Comparison of ENCODE assay signal across 26 mouse cellular contexts in genomic region chr13:44172701-44173100, GRCm38 (mm10).
"Had no signal": no experiment of that assay in that cellular context is flagged by ENCODE, and none has a peak within 500 bp of the region (broad histone marks: within the 10 kb centered on the region; RNA-seq: fewer than 3 reads in every experiment).

No protein-coding gene starts in this region.

- H3K9ac ChIP-seq: heart, embryonic 13.5 days; heart, embryonic 15.5 days; hindbrain, embryonic 13.5 days; hindbrain, embryonic 15.5 days; kidney, embryonic 15.5 days; limb, embryonic 12.5 days had no signal

- DNase-seq: gastrocnemius, adult 2 months; gastrocnemius, postnatal 10 days; gastrocnemius, postnatal 36 days; heart, adult 18-20 months; heart, postnatal 14 days; heart, postnatal 36 days; kidney, adult 11 months; kidney, adult 2 months; kidney, adult 9 months; kidney, postnatal 14 days; kidney, postnatal 36 days; layer of hippocampus, adult 9-11 months; layer of hippocampus, postnatal 36 days; liver had no signal

- H3K4me3 ChIP-seq: gastrocnemius, adult 2 months; heart, embryonic 13.5 days; heart, embryonic 15.5 days; hindbrain, embryonic 13.5 days; hindbrain, embryonic 15.5 days; kidney, embryonic 15.5 days; limb, embryonic 10.5 days; limb, embryonic 12.5 days had no signal

- H3K36me3 ChIP-seq: heart, embryonic 13.5 days; heart, embryonic 15.5 days; hindbrain, embryonic 13.5 days; hindbrain, embryonic 15.5 days; kidney, embryonic 15.5 days; limb, embryonic 10.5 days; limb, embryonic 12.5 days had no signal

- H3K4me1 ChIP-seq: heart, embryonic 15.5 days; hindbrain, embryonic 13.5 days; hindbrain, embryonic 15.5 days; kidney, embryonic 15.5 days had no signal

- H3K27me3 ChIP-seq: heart, embryonic 13.5 days; heart, embryonic 15.5 days; hindbrain, embryonic 13.5 days; hindbrain, embryonic 15.5 days; kidney, embryonic 15.5 days had no signal

- ATAC-seq: hindbrain, postnatal 0 days; intestine, embryonic 16.5 days had no signal

- H3K27ac ChIP-seq: gastrocnemius, adult 2 months; heart, embryonic 13.5 days; heart, embryonic 15.5 days; hindbrain, embryonic 13.5 days; hindbrain, embryonic 15.5 days; hindbrain, postnatal 0 days; kidney, embryonic 15.5 days; kidney, postnatal 0 days; limb, embryonic 10.5 days; limb, embryonic 12.5 days had no signal

- H3K9me3 ChIP-seq: heart, embryonic 13.5 days; heart, embryonic 15.5 days; hindbrain, embryonic 13.5 days; hindbrain, embryonic 15.5 days; kidney, embryonic 15.5 days; limb, embryonic 10.5 days; limb, embryonic 12.5 days had no signal

- H3K4me2 ChIP-seq: heart, embryonic 11.5 days; heart, embryonic 13.5 days; heart, embryonic 15.5 days; hindbrain, embryonic 13.5 days; hindbrain, embryonic 15.5 days; kidney, embryonic 15.5 days; limb, embryonic 12.5 days; liver, embryonic 11.5 days had no signal
